9 mouse cellular contexts compared by ENCODE assay signal in genomic region chr19:17030276-17030675, GRCm38 (mm10).
A peak's percentile ranks its signal among the peaks of the same experiment; 100 is the strongest.
DNase-seq lines count a peak whose midpoint lies in the region; ATAC-seq and TF ChIP-seq lines count a peak whose summit lies in the region.
"Had no signal": no experiment of that assay in that cellular context is flagged by ENCODE, and none has a peak within 500 bp of the region (broad histone marks: within the 10 kb centered on the region; RNA-seq: fewer than 3 reads in every experiment).

No protein-coding gene starts in this region.

- peaks cover 6% of the 10 kb centered on the region; the same call in 1 of the 2 replicates for H3K27me3 ChIP-seq in G1E (ENCODE audit: insufficient read depth, low read length)
- H3K27me3 ChIP-seq in midbrain, embryonic 12.5 days = no peaks in the 10 kb centered on the region

- ATAC-seq in G1E (ENCODE audit: extremely low read depth, insufficient number of reproducible peaks, low FRiP score, poor library complexity, severe bottlenecking) = no peak
- ATAC-seq in midbrain, embryonic 12.5 days (ENCODE audit: low FRiP score, low read depth) = 0 out of 2 replicates have a peak, but pooled peaks have one; percentile 44

- no peaks in the 10 kb centered on the region for H3K9me3 ChIP-seq in G1E (replicated peaks)
- no peaks in the 10 kb centered on the region for H3K9me3 ChIP-seq in midbrain, embryonic 12.5 days

- peak; percentile 21 to 75 for DNase-seq in heart, adult 18-20 months
- no peak for DNase-seq in heart, adult 11 months
- peak; percentile 3 for DNase-seq in G1E (ENCODE audit: low spot score)
- DNase-seq in cerebellum, adult 9-10 months = peak; percentile 13
- DNase-seq in frontal cortex, postnatal 14 days (ENCODE audit: low spot score in 2 of 2) = peak; percentile 10 to 55
- DNase-seq in layer of hippocampus, postnatal 25 days (ENCODE audit: extremely low spot score in 1 of 2, low spot score in 1 of 2) = peak; percentile 50 to 74
- DNase-seq in testis, postnatal 14 days (ENCODE audit: low spot score) = peak; percentile 20

- TF ChIP-seq CTCF in G1E (IDR thresholded peaks at IDR 0.05; ENCODE audit: low read depth, low read length) = peak; percentile 52

- no peak overlapping the region for H3K4me3 ChIP-seq in G1E (ENCODE audit: low read depth, low read length)
- no peak overlapping the region for H3K4me3 ChIP-seq in midbrain, embryonic 12.5 days

- H3K27ac ChIP-seq in midbrain, embryonic 12.5 days (replicated peaks) = no peak overlapping the region
- H3K27ac ChIP-seq: macrophage had no signal

- no peaks in the 10 kb centered on the region for H3K36me3 ChIP-seq in G1E (replicated peaks)
- no peaks in the 10 kb centered on the region for H3K36me3 ChIP-seq in midbrain, embryonic 12.5 days

- H3K4me1 ChIP-seq in G1E (ENCODE audit: insufficient read depth, low read depth, low read length) = no peaks in the 10 kb centered on the region
- peaks cover 6% of the 10 kb centered on the region; the same call in 1 of the 2 replicates for H3K4me1 ChIP-seq in midbrain, embryonic 12.5 days

- no peak overlapping the region for H3K4me2 ChIP-seq in midbrain, embryonic 12.5 days (replicated peaks)

- no peak overlapping the region for H3K9ac ChIP-seq in midbrain, embryonic 12.5 days (replicated peaks)

- 5% methylated on average over 3 of the region's 3 CpGs for WGBS in midbrain, embryonic 12.5 days
